Mouse (Mus musculus) testis, postnatal 14 days (tissue): Measurements from ENCODE around the gene 1700021F05Rik.
A peak's percentile ranks its signal among the peaks of the same experiment; 100 is the strongest.

Source experiments
- DNase-seq: peaks from one replicate; pipeline ENCODE4 v3.0.0; 2021; ENCODE audit warnings: low spot score

1700021F05Rik gene

DNA sequence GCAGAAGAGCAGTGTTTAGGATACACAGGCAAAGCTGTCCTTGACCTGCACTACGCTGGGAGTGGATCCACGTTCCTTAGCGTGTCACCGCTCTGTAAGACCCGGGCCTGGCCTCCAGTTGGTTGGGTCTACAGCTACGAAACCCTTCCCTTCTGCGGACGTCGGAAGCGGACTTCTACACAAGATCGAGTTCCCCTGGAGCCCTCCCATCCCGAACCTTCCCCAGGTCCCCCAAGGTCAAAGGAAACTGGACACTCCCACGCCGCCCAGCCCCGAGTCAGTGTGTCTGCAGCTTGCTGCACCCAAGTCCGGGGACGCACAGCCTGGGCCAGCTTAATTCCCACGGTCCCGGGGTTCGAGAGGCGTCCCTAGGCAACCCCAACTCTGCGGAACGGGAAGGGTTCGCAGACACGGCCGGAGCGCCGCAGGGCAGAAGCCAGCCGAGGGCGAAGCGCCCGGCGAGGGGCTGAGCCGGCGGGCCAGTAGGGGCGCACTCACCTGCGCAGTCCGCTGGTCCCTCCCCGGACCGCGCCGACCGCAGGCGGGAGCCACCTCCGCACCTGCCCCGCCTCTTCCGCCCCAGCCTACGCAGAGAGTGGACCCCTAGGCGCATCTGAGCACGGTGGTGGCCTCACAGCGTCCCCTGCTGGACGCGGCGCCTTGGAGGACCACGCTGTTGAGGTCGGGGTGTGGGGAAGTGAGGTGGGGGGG lies at the start of gene 1700021F05Rik:
Gene 1700021F05Rik, minus strand, starts transcription at position 553 of the 711 bp plus-strand sequence.
- peak; percentile 95 for DNase-seq

DNA sequence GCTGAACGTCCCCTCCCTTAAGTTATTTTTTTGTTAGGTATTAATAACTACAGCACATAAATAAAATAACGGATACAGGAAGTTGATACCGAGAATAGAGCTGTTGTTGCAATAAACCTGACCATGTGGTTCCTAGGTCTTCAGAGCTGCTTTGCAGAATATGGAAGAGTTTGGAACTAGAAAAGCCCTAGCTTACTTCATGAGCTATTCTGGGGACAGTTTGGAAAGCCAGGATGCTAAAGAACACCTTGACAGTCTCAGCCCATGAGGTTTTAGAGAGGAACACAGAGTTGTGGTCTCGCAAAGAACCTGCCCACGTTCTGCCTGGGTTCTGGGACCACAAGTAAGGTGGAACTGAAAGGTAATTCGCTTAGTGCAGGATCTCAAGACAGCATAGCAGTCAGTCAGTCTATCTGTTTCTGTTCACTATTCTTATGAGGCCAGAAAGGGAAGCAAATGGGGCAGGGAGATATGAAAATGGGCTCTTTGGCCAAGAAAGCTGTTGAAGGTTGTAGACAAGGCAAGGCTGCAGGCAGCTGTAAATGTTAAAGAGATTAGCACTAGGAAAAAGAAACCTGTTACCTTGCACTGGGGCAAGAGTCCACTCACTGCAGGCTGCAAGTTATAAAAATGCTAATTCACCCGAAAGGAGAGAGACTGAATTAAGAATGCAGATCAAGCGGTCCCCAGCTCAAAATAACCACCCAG lies 47.8 kb upstream of the 1700021F05Rik start:
- no peak for DNase-seq

DNA sequence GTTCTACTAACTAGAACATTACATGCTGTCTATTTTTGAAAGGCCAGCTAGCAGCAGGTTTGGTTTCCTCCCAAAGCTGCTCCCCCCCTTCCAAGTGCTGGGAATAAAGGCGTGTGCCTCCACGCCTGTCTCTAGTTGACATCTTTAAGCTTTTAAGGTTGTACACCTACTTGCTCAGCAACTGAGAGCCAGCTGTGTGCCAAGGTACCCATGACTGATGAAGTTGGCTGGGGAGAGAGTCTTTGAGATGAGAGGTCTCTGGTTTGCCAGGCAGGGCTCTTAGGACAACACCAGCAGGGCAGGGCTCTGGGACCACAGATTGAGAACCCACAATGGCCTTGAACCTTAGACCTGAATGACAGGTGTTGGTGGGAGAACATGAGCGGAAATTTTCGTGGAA lies 43.7 kb upstream of the 1700021F05Rik start:
- DNase-seq: no peak

DNA sequence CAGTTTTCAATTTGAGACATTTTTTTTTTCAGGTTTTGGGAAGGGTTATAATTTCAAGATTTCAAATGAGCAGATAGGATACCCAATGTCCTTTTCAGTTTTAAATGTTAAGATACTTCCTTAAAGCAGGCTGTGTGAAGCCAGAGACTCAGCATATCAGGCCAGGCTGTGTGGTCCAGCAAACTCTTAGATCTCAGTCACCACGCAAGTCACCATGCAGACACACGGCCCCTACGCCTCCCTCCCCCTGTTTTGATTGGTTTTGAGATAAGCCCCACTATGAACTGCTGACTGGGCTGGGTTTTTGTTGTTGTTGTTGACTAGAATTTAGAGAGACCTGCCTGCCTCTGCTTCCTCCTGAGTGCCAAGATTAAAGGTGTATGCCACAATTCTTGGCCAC lies 40.5 kb upstream of the 1700021F05Rik start:
- DNase-seq: no peak

DNA sequence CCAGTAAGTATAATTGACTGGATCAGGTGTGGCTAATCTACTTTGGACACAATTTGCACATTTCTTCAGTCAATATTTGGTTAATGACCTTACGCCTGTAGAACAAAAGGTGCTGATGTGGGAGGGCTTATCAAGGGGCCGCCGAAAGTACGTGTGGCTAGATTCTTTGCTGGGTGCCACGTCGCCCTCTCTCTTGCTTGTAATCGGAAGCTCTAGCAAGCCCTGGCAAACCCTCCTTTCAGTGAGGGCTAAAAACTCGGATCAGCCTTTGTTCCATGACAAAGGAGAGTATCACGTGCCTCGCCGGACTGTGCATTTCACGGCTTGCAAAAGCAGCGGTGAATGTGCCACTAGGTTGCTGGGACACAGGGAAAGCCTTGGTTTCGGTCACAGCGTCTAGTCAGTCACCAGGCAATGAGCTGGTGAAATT lies 39.9 kb upstream of the 1700021F05Rik start:
- DNase-seq: no peak

DNA sequence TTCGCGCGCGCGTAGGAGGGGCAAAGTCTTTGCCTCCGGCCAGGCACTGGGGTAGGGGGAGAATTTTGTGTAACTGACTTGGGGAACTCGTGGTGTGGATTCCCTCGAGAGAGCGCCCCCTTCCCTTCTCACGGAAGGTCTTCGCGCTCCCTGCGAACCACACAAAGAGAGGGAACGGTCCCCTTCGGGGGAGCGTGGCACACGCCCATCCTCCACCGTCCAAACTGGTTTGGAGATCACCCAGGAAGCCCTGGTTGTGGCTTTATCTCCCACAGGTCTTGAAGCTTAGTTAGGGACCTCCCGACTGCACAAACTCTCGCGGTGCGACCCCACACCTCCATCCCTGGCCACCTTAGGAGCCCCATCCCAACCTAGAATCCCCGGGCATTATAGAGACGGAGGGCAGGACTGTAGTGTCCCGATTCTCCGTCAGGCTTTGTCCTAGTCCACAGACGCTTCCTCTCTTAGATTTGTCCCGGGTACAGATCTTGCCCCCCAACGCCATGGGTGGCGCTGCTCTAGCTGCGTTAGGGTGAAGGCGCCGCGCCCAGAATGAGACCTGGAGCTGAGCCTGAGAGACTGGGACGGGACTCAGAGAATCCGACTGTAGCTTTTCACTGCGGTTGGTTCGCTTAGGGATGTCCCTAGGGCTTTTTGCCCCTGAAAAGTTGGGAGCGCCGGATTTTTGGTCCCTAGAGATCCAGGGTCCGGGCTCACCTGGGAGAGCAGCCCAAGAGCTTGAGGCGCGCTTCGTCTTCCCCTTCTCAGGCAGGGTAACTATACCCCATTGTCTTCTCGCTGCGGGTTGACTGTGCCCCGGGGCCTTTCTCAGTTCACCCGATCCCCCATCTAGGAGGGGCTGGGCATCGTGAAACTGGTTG lies 38.8 kb upstream of the 1700021F05Rik start:
- no peak for DNase-seq

DNA sequence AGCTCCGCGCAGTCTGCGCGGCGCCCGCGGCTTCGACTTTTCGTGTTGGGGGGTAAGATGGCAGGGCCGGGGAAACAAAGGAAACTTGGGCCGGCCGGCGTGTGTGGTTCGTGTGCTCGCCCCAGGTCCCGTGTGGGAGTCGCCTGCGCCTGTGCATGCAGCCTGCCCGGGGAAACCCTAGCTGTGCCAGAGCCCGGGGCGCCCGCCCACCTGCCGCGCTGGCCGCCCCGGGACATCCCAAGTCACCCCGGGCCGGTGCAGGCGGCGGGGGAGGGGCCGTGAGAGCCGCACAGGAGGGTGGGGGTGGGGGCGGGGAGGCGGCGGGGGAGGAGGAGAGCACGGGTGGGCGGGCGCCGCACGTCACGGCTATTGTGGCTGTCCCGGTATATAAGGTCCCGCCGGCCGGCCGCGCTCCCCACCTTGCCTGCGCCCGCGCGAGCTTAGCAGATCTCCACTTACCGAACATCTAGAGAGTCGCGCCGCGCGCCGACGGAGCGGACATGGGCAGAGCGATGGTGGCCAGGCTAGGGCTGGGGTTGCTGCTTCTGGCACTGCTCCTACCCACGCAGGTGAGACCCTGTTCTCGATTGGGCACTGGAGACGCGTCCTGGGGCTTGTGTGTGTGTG lies 38.1 kb upstream of the 1700021F05Rik start:
- DNase-seq: peak; percentile 50

DNA sequence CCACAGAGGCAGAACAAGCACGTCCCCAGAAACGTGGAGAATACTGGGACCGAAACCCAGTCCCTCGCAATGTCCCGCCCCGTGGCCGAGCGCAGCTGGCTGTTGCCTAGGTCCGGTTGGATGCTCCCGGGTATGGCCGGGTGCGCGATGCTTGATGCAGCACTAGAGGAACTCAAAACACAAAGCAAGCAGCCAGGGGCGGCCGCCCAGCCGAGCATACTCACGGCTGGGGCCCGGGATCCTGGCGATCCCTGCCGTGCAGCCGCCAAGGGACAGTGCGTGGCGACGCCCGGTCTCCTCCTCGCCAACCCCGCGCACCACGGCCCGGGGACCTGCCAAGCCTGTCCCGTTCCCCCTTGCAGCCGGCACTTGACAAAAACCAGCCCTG lies 37.6 kb upstream of the 1700021F05Rik start:
- peak; percentile 29 for DNase-seq

DNA sequence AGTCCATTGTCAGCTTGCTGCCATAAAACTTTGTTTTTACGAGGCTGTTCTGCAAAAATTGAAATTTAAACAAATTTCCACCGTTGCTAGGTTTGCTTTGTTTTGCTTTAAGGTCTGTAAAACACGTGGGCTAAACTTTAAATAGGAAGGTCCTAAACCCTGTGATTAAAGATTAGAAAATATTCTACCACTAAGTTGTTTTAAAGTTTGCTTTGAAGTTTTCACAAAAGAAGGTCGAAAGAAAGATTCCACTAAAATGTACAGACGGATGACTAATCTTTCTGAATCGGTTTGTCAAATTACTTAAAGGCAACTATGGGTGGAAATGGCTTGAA lies 37.2 kb upstream of the 1700021F05Rik start, which contains the start of gene Cd24a:
Gene Cd24a, plus strand, starts transcription at position 288 of the 335 bp plus-strand sequence.
- no peak for DNase-seq

DNA sequence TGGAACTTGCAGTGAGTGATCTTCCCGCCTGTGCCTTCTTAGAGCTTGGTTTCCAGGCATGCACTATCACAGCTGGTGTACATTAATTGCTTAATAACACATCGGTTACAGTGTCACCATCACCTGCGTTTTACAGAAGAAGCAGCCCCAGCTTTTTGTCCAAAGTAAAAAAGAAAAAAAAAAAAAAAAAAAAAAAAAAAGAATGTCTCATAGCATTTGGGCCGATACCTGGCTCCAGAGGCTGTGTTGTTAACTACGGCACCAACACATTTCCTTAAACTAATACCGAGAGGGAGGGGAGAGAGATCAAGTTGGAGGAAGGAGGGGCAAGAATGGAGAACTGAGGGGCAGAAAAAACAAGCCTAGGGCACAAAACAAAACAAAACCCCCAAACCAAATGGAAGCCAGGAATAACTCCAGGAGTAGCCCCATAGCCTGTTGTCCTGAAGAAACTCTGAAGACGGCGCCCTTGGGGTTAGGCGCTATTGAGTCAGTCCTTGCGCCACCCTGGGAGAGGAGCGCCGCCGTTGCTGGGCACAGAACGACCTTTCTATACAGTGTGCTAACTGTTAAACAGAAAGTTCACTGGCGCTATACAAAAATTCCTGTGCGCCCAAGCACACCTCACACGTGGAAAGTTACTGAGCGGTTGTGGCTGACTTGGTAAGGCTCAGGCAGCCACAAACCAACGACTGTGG lies 36.7 kb upstream of the 1700021F05Rik start:
- no peak for DNase-seq

DNA sequence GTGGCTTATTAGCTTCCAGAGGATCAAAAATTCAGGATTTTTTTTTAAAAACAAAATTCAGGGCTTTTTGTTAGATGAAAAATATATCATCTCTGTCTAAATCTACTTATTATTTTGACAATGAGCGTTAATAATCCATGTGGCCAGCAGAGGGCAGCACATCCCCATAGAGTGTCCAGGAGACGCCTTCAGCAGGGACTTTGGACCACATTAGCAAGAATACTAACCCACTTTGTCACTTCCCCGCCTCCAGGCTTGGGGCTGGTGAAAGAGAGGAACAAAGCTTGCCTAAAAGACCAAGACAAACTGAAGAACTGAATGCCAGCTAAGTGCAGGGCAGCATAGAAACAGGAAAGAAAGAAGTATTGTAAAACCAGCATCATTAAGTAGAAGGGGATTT lies 34.2 kb upstream of the 1700021F05Rik start:
- DNase-seq: peak; percentile 47

DNA sequence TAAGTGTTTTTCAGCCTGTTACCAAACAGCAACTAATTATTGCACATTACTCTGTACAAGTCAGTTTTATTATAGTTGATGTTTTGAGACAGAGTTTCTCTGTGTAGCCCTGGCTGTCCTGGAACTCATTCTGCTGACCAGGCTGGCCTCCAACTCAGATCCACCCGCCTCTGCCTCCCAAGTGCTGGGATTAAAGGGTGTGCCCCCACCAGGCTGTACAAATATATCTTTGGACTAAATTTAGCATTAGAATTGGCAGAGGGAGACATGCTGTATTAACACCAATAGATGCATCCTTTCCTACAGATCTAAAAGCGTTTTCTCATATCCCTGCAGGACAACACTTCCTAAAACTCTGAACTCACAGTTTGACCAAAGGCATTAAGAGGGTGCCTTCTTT lies 33.6 kb upstream of the 1700021F05Rik start:
- no peak for DNase-seq

DNA sequence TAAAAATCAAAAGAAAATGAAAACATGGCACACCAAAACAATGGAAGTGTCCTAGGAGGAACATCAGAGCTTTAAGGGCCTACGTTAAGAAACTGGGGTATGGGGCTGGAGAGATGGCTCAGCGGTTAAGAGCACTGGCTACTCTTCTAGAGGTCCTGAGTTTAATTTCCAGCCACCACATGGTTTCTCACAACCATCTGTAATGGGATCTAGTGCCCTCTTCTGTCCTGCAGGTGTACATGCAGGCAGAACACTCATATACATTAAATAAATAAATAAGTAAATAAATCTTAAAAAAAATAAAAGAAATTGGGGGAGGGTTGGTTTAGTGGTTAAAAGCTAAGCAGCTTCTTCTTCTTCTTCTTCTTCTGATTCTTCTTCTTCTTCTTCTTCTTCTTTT lies 20.5 kb upstream of the 1700021F05Rik start:
- no peak for DNase-seq

DNA sequence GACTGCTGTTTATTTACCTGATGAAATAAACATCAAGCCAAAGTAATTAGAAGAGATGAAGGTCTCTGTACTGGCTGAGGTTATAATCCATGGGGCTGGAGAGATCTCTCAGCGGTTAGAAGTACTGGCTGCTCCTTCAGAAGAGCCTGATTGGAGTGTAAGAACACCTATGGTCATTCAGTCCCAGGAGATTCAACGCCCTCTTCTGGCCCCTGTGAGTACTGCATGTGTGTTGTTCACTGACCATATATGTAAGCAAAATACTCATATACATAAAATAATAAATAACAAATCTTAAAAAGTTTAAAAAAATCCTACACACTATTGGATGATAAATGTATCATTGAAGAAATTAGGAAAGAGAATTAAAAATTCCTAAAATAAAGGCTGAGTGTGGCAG lies 20.0 kb upstream of the 1700021F05Rik start:
- no peak for DNase-seq

DNA sequence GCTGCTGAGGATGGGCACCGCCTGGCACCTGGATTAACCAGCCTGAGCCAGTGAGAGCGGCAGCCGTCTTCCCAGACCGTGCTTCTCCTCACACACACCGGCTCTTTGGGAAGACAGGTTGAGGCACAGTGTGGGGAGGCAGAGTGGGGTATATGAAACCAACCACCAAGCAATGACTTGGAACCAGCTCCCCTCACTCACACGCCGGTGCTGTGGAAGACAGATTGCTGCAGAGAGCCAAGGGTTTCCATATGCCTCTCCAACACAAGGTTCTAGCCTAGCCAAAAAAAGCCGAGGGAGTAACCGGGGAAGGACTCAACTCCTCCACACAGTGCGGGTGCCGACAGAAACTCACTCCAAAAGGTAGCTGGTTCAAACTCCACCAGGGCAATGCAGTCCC lies 18.5 kb upstream of the 1700021F05Rik start:
- DNase-seq: no peak

DNA sequence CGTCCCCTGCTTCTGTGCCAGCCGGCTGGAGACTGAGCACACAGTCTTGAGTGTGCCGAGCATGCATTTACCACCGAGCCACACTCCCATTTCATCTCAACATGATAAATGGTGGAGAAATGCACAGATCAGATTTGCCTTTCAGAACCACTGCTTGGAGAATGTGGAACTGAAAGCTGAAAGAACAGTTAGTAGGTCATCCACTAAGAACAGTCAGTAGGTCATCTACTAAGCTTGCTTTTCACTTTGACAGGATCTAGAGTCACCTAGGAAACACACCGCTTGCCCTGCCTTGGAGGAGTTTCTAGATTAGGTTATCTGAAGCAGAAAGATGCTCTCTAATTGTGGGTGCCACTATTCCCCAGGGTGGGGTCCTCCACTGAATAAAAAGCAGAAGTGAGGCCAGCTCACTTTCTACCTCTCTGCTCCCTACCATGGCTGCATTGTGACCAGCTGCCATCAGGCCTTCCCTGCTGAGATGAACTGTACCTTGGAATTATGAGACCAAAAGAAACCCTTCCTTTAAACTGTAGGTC lies 16.9 kb upstream of the 1700021F05Rik start:
- no peak for DNase-seq

DNA sequence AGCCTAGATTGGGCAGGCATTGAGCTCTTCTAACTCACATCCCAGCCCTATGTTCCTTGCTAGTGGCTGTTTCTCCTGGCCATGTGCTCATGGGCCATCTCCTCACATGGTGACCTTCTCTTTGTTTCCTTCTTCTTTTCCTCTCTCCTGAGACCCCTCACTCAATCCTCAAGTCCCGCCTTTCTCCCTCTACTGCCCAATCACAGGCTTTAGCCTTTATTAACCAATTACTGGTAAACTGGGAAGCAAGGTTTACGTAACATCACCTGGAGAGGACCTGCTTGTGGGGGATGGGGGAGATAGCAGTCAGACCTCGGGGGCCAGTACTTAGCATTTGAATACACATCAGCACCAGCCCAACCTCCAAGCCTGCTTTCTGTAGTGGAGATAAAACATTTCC lies 10.6 kb upstream of the 1700021F05Rik start:
- no peak for DNase-seq

DNA sequence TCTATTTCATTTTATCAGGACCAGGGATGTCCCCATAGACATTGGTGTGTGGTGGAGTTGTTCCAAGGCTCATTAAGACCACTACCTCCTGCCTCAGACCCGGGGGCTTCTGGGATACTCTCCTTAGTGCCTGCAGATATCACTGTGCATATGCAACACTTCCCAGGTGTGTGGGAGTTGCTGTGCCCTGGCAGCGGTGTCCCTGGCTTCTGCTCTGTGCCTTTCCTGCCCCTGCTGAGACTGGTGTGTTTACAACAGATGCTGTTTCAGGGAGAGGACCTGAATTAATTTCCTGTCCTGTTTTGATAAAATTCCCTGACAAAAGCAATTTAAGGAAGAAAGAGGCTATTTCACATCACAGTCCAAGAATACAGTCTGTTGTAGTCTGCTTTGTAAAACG lies 10.1 kb upstream of the 1700021F05Rik start:
- DNase-seq: no peak

DNA sequence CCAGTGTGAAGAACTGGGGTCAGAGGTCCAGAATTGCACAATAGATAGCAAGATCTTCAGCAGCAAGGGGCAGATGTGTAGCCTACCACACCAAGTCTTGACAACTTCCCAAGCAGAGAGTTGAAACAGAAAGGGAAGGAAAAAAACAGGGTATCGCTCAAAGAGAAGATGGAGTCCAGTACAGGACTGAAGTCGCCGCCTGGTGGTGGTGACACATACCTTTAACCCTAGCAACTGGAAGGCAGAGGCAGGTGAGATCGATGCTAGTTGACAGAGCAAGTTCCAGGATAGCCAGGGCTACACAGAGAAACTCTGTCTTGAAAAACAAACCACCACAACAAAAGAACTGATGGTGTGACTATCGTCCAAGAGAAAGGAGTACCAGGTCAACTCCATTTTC lies 8.6 kb upstream of the 1700021F05Rik start:
- DNase-seq: no peak

DNA sequence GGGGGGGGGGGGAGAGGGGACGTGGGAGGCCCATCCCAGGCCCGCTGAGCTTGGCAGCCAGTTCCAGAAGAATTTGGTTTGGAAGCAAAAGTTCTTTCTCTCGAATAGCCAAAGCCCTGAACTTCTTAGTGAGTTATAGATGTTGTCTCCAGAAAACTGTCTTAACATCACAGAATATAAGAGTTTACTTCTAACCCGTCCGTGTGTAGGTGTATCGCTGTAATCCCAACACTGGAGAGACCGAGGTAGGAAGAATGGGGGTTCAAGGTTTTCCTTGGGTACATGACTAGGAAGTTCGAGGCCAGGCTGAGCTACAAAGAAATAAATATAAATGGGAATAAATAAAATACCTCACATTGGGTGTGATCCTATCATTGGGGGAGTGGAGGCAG lies 355 bp upstream of the 1700021F05Rik start:
- no peak for DNase-seq

DNA sequence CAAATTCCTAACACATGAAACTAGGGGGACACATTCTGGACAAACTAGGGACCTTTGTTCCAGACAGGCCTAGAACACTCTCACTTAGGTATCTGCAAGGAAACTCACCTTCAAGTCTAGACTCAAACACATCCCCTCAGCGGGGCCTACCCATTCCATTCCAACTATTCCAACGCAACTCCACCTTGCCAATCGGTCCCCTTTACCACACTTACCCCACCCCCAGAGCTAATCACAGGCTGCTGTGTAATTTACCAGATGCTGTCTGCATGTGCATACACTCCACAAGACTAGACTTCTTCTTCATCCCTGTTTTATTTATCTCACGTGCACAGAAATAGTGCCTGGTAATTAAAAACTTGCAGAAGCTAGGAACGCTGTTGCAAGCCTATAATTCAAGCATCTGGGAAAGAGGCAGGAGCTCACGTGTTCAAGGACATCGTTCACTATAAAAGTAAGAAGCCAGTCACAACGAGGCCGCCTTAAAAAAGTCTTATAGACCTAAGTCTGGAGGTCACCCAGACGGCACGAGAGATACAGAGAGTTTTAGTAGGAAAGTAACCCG lies 966 bp downstream of the 1700021F05Rik start:
- no peak for DNase-seq
